Mouse (Mus musculus) megakaryocyte, embryonic 14.5 days (primary cell): ENCODE measurements at regions not wholly inside any gene's neighbourhood (a gene's known extent, or its start where the extent isn't known, plus 50 kb on each side); places are given as distances from the start of the nearest gene placed in this dataset.

Source experiments
- FLI1 ChIP-seq: IDR thresholded peaks from 2 replicates; pipeline ENCODE4 v1.6.1; 2012; ENCODE audit warnings: low read length, inconsistent platforms, mixed read lengths
- GATA1 ChIP-seq: IDR thresholded peaks from 3 replicates; pipeline ENCODE4 v1.6.1; 2012; ENCODE audit warnings: mixed read lengths, low read length, inconsistent platforms, borderline replicate concordance

DNA sequence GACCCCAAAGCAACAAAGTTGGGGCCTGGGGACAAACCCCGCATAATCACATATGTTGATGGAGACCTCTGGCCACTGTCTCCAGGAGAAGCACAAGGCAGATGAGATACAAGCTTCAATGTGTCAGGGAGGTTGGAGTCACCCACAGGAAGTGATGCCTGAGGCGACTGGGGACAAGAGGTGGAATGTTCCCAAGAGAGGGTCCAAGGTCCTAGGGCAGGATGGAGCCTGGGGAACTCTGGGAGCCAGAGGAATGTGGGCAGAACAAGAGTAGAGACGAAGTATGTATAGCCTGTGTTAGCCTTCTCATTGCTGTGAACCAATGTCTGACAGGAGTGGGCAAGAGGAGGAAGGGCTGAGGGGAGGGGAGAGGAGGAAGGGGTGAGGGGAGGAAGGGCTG lies 82.7 kb upstream of the Slc22a12 start:
- TF ChIP-seq GATA1 = no peak
- TF ChIP-seq FLI1 = no peak
